Mouse (Mus musculus) urinary bladder, adult 18-20 months (tissue): ENCODE measurements around the gene Barx1.

Experiments used
- DNase-seq, 2 experiments: peaks; one replicate each; pipeline ENCODE4 v3.0.0; 2022; ENCODE audit warnings: low spot score in 2 of 2, mixed read lengths in 2 of 2

Barx1 gene

DNA sequence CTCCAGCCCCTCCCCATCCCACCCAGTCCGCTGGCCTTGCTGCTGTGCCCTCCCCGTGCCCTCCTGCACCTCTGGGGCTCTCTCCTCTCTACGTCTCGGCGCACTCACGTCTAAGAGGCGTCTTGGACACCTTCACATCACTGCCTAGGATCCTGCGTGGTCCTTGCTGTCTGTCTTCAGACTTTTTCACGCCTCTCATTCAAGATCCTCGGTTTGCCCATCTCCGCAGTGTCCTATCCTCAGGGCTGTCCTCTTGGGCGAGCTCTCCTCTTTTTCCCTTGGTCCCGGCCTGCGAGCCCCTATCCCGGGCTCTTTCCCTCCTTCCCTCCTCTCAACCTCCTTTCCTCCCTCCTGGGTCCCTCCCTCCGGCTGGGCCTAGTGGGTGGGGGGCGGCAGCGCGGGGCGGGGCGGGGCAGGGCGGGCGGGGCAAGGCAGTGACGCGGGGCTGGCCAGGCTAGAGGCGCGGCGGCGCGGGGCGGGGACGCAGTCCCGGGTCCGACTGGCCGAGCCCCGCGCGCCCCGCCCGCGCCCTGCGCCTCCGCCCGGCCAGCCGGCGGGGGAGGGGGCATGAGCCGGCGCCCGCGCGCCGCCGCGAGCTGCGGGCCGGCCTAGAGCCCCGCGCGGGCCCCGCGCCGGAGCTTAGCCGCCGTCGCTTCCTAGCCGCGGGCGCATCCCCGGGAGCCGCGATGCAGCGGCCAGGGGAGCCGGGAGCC lies at the start of gene Barx1:
Gene Barx1, plus strand, starts transcription at position 568 of the 713 bp plus-strand sequence.
- DNase-seq, result no peak

DNA sequence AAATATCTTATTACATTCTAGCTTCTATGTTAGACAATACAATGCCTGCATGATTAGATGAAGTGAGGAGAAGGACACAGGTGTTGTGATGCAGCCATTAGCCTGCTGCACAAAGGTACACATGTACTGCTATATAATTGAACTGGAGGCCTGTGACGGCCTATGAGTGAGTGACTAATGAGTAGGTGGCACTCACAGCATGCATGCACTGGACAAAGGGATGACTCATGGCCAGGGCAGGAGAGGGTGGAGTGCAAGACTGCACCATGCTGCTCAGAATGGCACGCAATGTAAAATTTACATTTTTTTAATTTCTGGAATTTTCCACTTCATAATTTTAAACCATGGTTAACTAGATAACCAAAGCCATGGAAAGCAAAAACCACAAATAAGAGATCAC lies 48.3 kb upstream of the Barx1 start:
- no peak for DNase-seq

DNA sequence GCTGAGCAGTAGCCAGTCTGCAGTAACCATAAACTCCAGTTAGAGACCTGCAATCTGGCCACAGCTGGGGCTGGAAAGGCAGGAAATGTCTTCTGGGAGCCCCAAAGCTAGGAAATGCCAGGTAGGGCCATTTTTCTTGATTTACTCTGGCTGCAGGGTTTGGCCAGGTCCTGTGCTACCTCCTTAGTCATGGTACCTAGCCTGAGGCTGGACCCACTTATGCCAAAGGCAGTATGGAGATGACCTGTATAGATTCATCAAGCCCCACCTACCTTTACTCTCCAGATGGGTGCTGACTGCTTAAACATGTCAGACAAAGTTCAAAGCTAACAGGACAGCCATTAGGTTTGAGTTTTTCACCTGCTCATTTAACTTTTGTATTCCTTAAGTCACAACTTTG lies 45.0 kb upstream of the Barx1 start:
- DNase-seq, result no peak

DNA sequence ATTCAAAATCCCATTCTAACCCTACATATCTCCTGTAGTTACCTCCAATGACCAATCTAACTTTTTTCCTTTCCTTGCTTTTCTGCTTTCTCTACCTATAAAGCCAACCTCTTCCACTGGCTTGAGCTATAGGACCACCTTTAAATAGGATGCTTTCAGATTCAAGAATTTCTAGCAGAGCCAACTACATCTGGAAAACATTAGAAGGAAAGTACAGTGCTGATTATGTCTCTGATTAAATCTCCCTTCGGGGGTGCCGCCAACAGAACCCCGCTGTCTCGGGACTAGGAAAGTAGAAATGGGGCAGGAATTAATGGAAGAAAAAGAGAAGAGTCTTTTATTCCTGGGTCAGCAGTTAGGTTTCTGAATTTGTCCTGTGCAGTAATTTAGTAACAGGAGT lies 43.9 kb upstream of the Barx1 start:
- DNase-seq, result no peak

DNA sequence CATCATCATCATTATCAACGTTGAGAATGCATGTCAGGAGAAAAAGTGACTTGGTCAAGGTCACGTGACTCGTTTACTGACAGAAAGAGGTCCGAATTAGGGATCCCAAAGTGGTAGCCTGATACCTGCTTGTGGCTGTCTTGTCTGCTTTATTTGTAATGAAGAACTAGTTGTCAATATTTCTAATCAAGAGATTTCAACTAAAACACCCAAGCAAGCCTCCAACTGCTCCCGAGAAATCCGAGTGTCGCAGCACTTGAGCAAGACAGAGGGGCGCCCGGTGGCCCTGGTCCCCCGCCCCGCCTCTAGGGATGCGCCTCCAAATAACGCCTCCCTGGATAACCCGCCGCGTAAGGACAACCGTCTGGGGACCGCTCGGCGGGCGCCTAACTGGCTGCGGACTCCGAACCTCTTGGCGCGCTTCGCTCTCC lies 37.8 kb upstream of the Barx1 start:
- DNase-seq, result no peak

DNA sequence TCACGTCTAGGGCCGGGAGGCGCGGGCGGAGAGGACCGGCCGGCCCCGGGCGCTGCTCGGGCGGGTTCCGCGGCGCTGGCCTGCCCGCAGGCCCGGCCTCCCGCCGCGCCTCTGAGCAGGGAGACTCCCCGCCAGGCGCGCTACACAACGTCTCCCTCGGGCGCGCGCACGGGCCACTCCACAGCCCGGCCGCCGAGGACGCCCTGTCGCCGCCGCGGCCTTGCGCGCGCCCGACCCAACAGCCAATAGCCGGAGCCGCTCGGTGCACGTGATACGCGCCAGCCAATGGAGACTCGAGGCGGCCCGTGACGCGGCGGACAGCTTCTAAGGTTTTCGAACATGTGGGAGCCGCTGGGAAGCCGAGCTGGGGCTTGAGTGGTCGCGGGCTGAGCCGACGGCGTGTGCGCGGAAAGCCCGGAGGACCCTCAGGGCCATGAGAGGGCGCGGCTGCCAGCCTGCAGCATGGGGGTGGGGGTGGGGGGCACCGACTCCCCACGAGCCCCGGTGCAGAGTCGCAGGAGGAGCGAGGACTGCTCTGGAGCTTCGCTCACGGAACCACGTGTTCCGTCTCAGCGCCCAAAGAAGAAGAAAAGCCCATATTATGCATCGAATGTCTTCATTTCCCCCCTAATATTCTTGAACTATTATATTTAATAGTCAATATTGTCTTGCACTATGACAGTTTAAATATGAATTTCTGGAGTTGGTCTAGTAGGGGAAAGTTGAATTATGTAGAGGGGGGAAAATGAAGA lies 37.2 kb upstream of the Barx1 start, which contains the start of gene Ptpdc1:
Gene Ptpdc1, minus strand, starts transcription at position 232 of the 752 bp plus-strand sequence.
- peak; percentile 95 to 97 for DNase-seq

DNA sequence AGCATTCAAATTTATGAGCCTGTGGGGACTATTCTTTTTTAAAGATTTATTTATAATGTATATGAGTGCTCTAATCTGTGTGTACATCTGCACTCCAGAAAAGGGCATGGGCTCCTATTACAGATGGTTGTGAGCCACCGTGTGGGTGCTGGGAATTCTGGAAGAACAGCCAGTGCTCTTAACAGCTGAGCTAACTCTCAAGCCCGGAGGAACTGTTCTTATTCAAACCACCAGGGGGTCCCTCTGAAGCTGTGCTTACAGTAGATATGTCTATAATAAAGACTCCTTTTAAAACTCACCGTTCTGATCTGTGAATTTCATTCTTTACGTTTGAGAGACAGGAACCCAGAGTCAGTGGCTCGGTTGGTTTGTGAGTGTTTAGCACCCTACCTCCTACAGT lies 31.1 kb upstream of the Barx1 start:
- no peak for DNase-seq

DNA sequence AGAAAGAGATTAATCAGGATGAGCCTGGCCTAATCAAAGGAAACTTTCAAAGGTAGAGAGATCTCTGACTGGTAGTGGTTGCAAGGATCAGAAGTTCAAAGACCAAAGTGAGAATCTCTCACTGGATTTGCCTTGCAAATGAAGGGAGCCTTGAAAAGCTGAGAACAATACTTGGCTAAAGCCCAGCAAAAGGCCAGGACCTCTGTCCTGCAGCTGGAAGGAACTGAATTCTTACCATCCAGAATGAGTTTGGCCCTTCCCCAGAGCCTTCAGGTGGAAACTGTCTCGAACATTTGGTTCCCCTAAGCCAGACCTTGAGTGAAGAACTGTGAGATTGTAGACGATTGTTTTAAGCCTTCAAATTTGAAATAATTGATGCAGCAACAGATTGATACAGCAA lies 25.1 kb upstream of the Barx1 start:
- no peak for DNase-seq

DNA sequence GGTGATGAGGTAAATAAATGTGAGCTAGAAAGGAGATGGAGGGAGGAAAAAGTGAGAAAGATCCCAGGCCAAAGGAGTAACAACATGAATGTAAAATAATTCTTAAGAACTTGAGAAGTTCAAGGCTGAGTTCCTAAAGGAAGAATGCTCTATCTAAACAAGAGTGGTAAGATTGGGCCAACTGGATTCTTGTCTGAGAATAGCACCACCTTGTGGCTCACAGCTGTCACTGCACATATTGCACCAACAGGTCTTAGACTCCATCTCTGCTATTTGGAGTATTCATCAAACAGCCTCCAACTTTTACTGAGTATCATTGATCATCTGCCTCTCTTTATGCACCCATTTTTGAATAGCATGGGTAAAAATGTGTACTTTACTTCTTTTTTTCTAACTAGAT lies 23.2 kb upstream of the Barx1 start:
- no peak for DNase-seq

DNA sequence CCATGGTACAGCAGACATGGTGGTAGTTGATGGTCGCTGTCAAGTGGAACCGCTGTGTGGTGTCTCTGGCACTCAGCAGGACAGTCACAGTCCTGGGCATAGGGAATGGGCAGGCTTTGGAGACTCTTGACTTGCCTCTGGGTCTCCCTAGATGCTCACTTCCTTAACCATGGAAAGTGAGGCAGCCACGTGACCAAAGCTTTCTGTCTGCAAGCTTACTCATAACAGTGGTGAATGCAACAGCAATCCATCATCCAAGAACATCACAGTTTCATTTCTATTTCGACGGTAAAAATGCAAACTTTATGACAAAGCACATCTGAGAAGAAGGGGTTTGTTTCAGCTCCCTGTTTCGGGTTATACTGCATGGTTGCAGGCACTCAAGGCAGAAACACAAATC lies 19.7 kb upstream of the Barx1 start:
- no peak for DNase-seq

DNA sequence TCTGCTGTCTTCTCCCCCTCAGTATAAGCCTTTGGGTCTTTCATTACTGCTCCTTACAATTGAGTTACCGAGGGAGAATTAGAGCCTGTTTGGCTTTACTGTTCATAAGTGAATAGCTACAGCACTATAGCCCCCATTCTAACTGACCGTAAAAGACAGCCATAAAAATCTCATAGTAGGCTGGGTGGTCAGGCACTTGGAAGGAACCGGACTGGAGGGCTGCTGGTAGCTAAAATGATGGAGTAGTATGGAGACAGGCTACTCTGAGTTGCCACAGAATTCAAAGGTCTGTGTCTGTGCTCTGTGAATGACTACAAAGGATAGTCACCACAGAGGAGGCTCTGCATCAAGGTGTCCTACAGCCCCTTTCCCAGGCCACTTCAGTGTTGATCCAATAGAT lies 18.8 kb upstream of the Barx1 start:
- no peak for DNase-seq

DNA sequence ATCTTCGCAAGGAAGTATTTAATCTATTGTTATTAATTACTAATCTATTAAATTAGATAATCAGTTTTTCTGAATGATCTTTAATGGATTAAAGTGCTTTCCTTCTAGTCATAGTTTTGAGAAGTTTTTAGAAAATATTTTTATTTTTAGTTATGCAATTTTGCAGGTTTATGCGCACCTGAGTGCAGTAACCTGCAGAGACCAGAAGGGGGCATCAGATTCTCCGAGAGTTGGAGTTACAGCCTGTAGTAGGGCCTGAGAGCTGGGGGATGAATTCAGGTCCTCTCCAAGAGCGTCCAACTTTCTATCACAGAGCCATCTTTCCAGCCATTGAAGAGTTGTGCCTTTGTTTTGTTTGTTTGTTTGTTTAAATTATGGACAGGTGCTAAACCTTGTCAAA lies 16.1 kb upstream of the Barx1 start:
- DNase-seq, result no peak

DNA sequence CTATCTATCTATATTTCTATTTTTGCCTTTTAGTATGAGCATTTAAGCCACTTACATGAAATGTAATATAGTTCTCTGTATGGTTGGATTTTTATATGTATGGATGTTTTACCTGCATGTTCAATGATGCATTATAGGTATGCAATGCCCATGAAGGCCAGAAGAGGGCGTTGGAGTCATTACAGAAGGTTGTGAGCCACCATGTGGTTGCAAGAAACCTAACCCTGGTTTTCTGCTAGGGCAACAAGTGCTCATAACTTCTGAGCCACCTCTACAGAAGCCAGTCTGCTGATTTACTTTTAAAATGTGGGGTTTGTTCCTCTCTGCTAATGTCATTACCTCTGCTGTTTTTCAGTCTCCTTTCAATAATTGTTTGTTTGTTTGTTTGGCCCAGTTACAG lies 12.2 kb upstream of the Barx1 start:
- DNase-seq, result no peak

DNA sequence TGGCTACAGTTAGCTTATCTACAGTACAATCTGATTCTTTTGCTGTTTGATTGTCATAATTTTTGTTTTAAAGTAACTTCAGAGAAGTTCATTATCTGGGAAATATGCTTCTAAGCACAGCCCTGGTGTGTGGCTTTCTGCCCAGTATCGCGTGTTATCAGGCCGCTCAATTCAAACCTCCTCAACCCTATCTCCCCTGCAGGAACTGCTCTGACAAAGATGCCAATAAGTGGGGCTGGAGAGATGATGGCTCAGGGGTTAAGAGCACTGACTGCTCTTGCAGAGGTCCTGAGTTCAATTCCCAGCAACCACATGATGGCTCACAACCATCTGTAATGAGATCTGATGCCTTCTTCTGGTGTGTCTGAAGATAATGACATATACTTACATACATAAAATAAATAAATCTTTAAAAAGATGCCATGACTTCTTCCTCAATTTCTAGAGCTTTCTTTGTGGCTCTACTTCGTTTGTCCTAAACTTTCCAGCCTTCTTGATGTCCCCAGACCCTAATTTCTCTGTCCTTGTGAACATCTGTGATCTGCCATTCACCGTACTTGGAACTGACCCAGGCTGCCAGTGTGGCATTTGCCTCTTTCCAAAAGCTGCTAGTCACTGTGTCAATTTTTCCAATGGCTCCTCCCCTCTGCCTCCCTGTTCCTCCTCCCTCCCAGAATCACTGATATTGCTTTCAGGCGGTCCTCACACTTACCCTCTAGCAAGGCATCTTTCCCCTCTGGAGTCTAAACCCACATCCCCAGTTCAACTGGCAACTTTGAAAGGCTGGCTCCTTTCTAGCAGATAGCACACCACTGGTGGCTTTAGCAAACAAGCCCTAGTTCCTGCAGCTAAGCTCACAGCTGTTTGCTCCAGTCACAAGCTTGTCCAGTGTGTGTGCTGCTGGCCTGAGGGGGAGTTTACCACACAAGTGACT lies 11.4 kb upstream of the Barx1 start:
- DNase-seq, result no peak

DNA sequence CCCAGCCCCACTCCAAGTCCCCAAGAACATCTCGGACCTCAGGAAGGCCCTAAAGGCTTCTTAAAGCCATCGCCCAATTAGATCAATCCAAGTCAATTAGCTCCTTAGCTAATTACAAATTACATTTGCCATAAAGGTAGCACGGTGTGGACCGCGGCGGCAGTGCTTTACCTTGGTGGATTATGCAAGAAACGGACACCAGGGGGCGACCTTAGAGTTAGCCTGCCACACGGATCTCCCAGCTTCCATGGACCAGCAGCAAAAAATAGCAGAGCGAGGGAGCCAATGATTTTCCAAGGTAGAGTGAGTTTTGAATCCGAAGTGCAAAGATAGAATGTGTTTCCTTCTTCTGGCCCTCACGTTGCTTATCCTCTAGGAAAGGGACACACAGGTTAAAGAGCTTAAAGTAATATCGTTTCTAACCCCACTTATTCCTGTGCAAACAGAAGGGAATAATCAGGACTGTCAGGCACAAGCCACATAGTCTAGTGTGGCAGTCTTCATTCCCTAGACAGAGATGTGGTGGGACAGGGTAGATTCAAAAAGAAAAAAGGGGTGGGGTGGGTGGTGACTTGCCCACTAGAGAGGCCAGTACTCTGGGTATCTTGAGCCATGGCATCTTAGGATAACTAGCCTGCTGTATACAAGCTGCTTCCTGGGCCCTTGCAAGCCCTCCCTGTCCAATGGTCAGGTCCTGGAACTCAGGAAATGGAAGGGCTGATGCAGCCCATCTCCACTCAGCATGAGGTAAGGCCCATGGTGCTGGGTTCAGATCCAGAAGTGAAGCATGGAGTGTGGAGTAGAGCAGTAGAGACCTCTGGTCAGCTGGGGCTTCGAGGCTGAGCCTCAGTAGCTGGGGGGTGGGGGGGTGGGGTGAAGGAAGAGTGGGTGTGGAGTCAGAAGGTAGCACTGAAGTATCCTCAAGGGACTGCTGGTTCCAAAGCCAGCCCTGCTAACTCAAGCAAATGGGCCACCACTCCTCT lies 8.7 kb upstream of the Barx1 start:
- DNase-seq, result peak; percentile 26 to 64

DNA sequence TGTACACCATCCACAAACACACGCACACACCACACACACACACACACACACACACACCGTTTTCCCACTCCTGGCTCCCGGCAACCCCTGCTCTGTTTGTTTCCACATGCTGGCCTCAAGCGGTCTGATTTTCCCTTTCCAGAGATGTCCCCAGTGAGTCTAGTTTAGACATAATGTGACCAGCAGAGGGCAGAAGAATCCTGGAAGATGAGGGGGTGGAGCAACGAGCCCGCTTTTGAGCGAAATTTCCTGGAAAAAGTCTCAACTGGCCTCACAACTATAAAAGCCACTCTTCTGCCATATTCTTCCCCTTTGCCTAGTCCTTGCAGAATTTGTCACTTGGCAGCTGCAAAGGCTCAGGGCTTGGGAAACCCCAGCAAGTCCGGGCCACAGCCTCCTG lies 7.2 kb upstream of the Barx1 start:
- DNase-seq, result peak; percentile 30 to 41

DNA sequence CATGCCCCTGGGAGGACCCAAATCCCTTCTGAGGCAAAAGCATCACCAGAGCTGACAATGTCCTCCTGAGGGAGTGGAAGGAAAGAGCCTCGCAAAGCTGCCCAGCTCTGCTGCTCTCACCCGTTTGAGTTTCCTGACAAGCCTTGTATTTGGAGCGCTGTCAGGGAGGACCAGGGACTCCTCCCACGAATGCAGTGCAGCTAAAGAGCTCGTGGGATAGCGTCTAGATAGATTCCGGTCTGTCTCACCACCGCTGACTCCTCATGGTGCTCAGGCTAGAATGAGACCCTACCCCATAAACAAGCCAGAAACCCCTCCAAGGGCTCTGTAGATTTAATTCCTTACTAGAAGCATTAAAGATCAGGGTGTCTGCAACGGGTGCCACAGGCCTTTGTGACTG lies 5.0 kb upstream of the Barx1 start:
- DNase-seq, result no peak

DNA sequence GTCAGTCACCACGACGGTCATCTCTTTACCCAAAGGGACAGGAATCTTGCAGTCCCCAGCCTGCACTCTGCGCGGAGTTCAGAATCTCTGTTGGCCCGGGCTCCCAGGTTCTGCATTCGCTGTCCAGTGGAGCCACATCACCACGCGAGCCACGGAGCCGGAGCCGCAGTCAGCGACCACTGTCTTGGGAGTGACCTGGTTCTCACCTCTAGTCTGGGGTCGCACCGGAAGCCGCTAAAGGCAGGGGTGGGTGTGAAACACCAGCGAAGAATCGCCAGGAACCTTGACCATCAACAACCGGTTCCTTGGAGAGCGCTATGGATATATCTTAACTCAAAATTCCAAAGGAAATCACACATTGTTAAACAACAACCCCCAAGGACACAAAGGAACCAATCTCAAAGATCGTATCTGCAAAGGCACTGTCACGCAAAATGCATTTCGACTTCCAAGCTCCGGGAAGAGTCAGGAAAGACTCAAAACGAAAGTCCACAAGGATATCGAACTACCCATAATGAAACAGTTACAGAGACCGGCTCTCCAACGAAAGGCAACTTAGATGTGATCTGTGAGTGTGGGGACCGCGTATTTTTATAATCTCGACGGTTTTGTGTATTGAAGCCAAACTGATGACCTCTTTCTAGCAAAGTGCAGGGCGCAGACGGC lies 4.1 kb upstream of the Barx1 start:
- DNase-seq, result peak in 1 of 2 experiments; percentile 37

DNA sequence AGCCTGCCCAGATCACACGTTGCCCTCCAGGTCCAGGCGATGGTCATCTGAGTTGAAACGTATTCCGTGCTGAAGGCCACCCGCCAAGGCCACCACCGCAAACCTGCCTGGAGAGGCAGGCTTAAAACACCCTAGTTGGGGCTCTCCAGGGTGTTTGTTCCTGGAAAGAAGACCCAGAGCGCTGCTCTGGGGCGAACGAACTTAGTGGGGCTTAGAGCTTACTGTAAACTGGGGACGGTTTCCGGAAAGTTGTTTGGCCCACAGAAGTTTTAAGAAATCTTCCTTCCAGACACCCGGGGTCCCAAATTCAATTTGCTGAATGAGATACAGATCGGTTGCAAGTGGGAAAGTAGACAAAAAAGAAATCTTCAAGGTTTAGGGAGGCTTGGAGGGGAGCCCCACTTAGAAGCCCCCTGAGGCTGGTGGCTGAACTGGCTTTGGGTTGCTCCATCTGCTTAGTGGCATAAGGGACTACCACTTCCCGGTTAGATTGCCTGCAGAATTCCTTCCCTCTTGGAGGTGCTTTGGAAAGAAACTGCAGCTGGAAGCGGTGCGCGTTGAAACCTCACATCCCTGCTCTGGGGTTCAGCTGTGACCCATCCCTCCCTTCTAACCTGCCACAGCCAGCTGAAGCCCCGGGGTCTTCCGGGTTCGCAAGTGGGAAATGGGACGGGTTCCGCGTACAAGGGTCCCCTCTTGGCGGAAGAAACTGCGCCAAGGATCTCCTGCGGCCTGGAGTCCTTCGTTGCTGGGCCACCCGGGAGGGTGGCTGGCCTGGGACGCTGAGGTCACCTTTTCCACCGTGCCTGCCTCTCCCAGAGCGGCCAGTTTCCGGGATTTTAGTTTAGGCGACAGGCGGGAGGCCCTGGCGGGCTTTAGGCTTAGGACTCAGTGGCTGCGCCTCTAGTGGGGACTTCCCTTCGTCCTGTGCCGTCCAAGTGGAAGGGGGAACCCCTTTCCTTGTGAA lies 3.3 kb upstream of the Barx1 start:
- peak in 1 of 2 experiments; percentile 26 for DNase-seq
